Mouse (Mus musculus): ENCODE measurements around the gene Mapk9. TPM values are rescaled to one million over a fixed set of nuclear protein-coding genes. Genes with fewer than 3 reads are reported as not detected.
"Not testable (repeated sequence)": the region's sequence is repeated elsewhere in the genome, so short reads cannot be mapped to it uniquely, and the experiment has no call there.

The Mapk9 gene
- total RNA-seq (2021), result 10 to 100 TPM; 40.7 to 47.1 TPM
- long read RNA-seq, experiment 1, full-length matches to known transcripts, result 14 of 27 reads
- long read RNA-seq, experiment 1, partial matches to known transcripts, result 2 of 27 reads
- long read RNA-seq, experiment 1, other reads (novel, unspliced or antisense), result 11 of 27 reads
- long read RNA-seq, experiment 2, full-length matches to known transcripts, result 26 of 36 reads
- long read RNA-seq, experiment 2, partial matches to known transcripts, result 3 of 36 reads
- long read RNA-seq, experiment 2, other reads (novel, unspliced or antisense), result 7 of 36 reads

GRCm38 (mm10) chr11:49846401-49847070 is at the start of gene Mapk9:
Mapk9 (plus strand) TSS chr11:49846751.
- peak; percentile 97 for DNase-seq

- DNase-seq, result no peak
Measured at GRCm38 (mm10) chr11:49798931-49799330, 47.6 kb upstream of the Mapk9 start.

GRCm38 (mm10) chr11:49801516-49801915 is 45.0 kb upstream of the Mapk9 start:
- DNase-seq, result no peak

GRCm38 (mm10) chr11:49803801-49804200 is 42.8 kb upstream of the Mapk9 start:
- DNase-seq, result no peak

- no peak for DNase-seq
Measured at GRCm38 (mm10) chr11:49806218-49806617, 40.3 kb upstream of the Mapk9 start.

GRCm38 (mm10) chr11:49808946-49809345 is 37.6 kb upstream of the Mapk9 start:
- DNase-seq, result no peak

GRCm38 (mm10) chr11:49810696-49811095 is 35.9 kb upstream of the Mapk9 start:
- DNase-seq, result not testable (repeated sequence)

- DNase-seq, result peak; percentile 43
Measured at GRCm38 (mm10) chr11:49811099-49811541, 35.4 kb upstream of the Mapk9 start.

- no peak for DNase-seq
Measured at GRCm38 (mm10) chr11:49811879-49812278, 34.7 kb upstream of the Mapk9 start.

- no peak for DNase-seq
Measured at GRCm38 (mm10) chr11:49818869-49819566, 27.5 kb upstream of the Mapk9 start.

- DNase-seq, result no peak
Measured at GRCm38 (mm10) chr11:49819676-49820075, 26.9 kb upstream of the Mapk9 start.

GRCm38 (mm10) chr11:49820928-49821327 is 25.6 kb upstream of the Mapk9 start:
- no peak for DNase-seq

- DNase-seq, result no peak
Measured at GRCm38 (mm10) chr11:49821546-49821945, 25.0 kb upstream of the Mapk9 start.

- no peak for DNase-seq
Measured at GRCm38 (mm10) chr11:49822337-49822736, 24.2 kb upstream of the Mapk9 start.

- peak; percentile 36 for DNase-seq
Measured at GRCm38 (mm10) chr11:49824896-49825295, 21.7 kb upstream of the Mapk9 start.

- DNase-seq, result no peak
Measured at GRCm38 (mm10) chr11:49827243-49827642, 19.3 kb upstream of the Mapk9 start.

GRCm38 (mm10) chr11:49829176-49829745 is 17.3 kb upstream of the Mapk9 start:
- no peak for DNase-seq

- no peak for DNase-seq
Measured at GRCm38 (mm10) chr11:49831980-49832379, 14.6 kb upstream of the Mapk9 start.

GRCm38 (mm10) chr11:49832962-49833361 is 13.6 kb upstream of the Mapk9 start:
- no peak for DNase-seq

GRCm38 (mm10) chr11:49834248-49834647 is 12.3 kb upstream of the Mapk9 start:
- DNase-seq, result no peak

- no peak for DNase-seq
Measured at GRCm38 (mm10) chr11:49835257-49835956, 11.1 kb upstream of the Mapk9 start.

Data from gastrocnemius, postnatal 25 days (tissue).